Mouse (Mus musculus) heart, postnatal 4 days (tissue): ENCODE results near the gene Arhgap5. TPM values are rescaled to one million over a fixed set of nuclear protein-coding genes. Genes with fewer than 3 reads are reported as not detected.

Experiments
- total RNA-seq, 2 experiments: library from RNA; stranded (reverse); gene quantifications; 2 replicates each; pipeline ENCODE4 v1.2.3; 2021

Gene Arhgap5
- total RNA-seq, 2 experiments from 2014 or later, result 81.8 to 84.4 TPM

Other genes with a start within 250 kb of the Arhgap5 start
- gene Akap6, start 195.4 kb downstream of the Arhgap5 start, total RNA-seq, result 100 to 1,000 TPM; 118 to 127 TPM